11 mouse cellular contexts compared by ENCODE assay signal in genomic region chr4:149790546-149790945, GRCm38 (mm10). TPM values are rescaled to one million over a fixed set of nuclear protein-coding genes. Genes with fewer than 3 reads are reported as not detected.
A peak's percentile ranks its signal among the peaks of the same experiment; 100 is the strongest.
DNase-seq lines count a peak whose midpoint lies in the region; ATAC-seq and TF ChIP-seq lines count a peak whose summit lies in the region.
"Had no signal": no experiment of that assay in that cellular context is flagged by ENCODE, and none has a peak within 500 bp of the region (broad histone marks: within the 10 kb centered on the region; RNA-seq: fewer than 3 reads in every experiment).

No protein-coding gene starts in this region.

- DNase-seq in heart, adult 11 months: peak; percentile 93
- no peak for DNase-seq in heart, postnatal 25 days (ENCODE audit: low spot score)
- no peak for DNase-seq in layer of hippocampus, adult 2 months (ENCODE audit: low spot score in 2 of 2)
- DNase-seq in layer of hippocampus, postnatal 25 days (ENCODE audit: extremely low spot score in 1 of 2, low spot score in 1 of 2): no peak
- no peak for DNase-seq in cerebellum, adult 11-12 months
- no peak for DNase-seq in layer of hippocampus, postnatal 10 days (ENCODE audit: low spot score in 2 of 2)
- DNase-seq: thymus, postnatal 36 days had no signal

- ATAC-seq in neural tube, embryonic 14.5 days (ENCODE audit: low read depth): 0 out of 2 replicates have a peak, but pooled peaks have one; percentile 44

- H3K4me1 ChIP-seq in brown adipose tissue, adult 24 weeks (ENCODE audit: control insufficient read depth, insufficient read depth, insufficient read length, low read length): peaks cover 19% of the 10 kb centered on the region
- peaks cover 4% of the 10 kb centered on the region; the same call in 1 of the 2 replicates for H3K4me1 ChIP-seq in neural tube, embryonic 14.5 days (ENCODE audit: control insufficient read depth, insufficient read depth, low read length)

- WGBS in neural tube, embryonic 14.5 days: 55% methylated on average over 4 of the region's 4 CpGs

- no peak overlapping the region for H3K4me3 ChIP-seq in layer of hippocampus, adult 2 months
- H3K4me3 ChIP-seq in brown adipose tissue, adult 24 weeks (ENCODE audit: insufficient read depth, low read depth, low read length): no peak overlapping the region
- no peak overlapping the region for H3K4me3 ChIP-seq in neural tube, embryonic 14.5 days (ENCODE audit: low read depth, low read length)
- H3K4me3 ChIP-seq: limb, embryonic 10.5 days had no signal

- intact Hi-C loops in heart, postnatal 25 days (cut with DNase I): no loop called here

- H3K36me3 ChIP-seq in neural tube, embryonic 14.5 days (ENCODE audit: control insufficient read depth, insufficient read depth, low read length): no peaks in the 10 kb centered on the region
- H3K36me3 ChIP-seq: limb, embryonic 10.5 days had no signal

- H3K9me3 ChIP-seq in neural tube, embryonic 14.5 days (ENCODE audit: control insufficient read depth, low read length): no peaks in the 10 kb centered on the region
- H3K9me3 ChIP-seq: limb, embryonic 10.5 days had no signal

- peak overlapping the region; percentile 39; the same call in 1 of the 2 replicates for H3K27ac ChIP-seq in layer of hippocampus, adult 2 months
- peak overlapping the region; percentile 67 for H3K27ac ChIP-seq in brown adipose tissue, adult 24 weeks (replicated peaks; ENCODE audit: low read depth, low read length)
- H3K27ac ChIP-seq in neural tube, embryonic 14.5 days (ENCODE audit: low read depth, low read length): no peak overlapping the region; the same call in 1 of the 2 replicates
- H3K27ac ChIP-seq: limb, embryonic 10.5 days had no signal

- TF ChIP-seq CTCF in layer of hippocampus, adult 2 months (conservative IDR thresholded peaks at IDR 0.05): no peak

- no peaks in the 10 kb centered on the region for H3K27me3 ChIP-seq in neural tube, embryonic 14.5 days (ENCODE audit: control insufficient read depth, insufficient read depth, low read length)

- H3K9ac ChIP-seq in neural tube, embryonic 14.5 days (replicated peaks; ENCODE audit: low read depth, low read length): no peak overlapping the region

- H3K4me2 ChIP-seq in neural tube, embryonic 14.5 days (ENCODE audit: low read depth, low read length): no peak overlapping the region
- H3K4me2 ChIP-seq: heart, embryonic 11.5 days had no signal

RNA-seq across cellular contexts. Expression of gene Slc25a33, which starts 16.5 kb away (rescaled TPM):
- total RNA-seq in heart, postnatal 25 days (2021): 10 to 100 TPM; 22.5 to 30.5 TPM
- 10 to 100 TPM; 35.6 to 35.8 TPM for total RNA-seq in layer of hippocampus, adult 2 months (2021)
- 10 to 100 TPM; 31.0 to 38.8 TPM for total RNA-seq in layer of hippocampus, postnatal 25 days (2021)
- 24.0 and 24.2 TPM in 2 replicates for polyA plus RNA-seq in brown adipose tissue, adult 24 weeks (2012; ENCODE audit: insufficient read depth, insufficient read length, missing spikeins)
- 40.3 and 48.4 TPM in 2 replicates for polyA plus RNA-seq in neural tube, embryonic 14.5 days (2014; fragmentation: Nextera tagmentation; extraction: Ambion mirVana)
- 10 to 100 TPM; 28.4 to 30.7 TPM for total RNA-seq in layer of hippocampus, postnatal 10 days (2021)

RNA-seq across cellular contexts. Expression of gene Tmem201, which starts 52.7 kb away (rescaled TPM):
- total RNA-seq in heart, postnatal 25 days (2021): 10 to 100 TPM; 82.3 to 89.7 TPM
- total RNA-seq in layer of hippocampus, adult 2 months (2021): 10 to 100 TPM; 69.7 to 78.3 TPM
- total RNA-seq in layer of hippocampus, postnatal 25 days (2021): 10 to 100 TPM; 66.5 to 70.7 TPM
- 9.2 and 9.6 TPM in 2 replicates for polyA plus RNA-seq in brown adipose tissue, adult 24 weeks (2012; ENCODE audit: insufficient read depth, insufficient read length, missing spikeins)
- 32.2 and 35.1 TPM in 2 replicates for polyA plus RNA-seq in neural tube, embryonic 14.5 days (2014; fragmentation: Nextera tagmentation; extraction: Ambion mirVana)
- 10 to 100 TPM; 66.7 to 66.8 TPM for total RNA-seq in layer of hippocampus, postnatal 10 days (2021)
